Mouse (Mus musculus) CD4-positive helper T cell, adult 2 months (primary cell): ENCODE measurements around the gene Vmn1r14.
"Not testable (repeated sequence)": the region's sequence is repeated elsewhere in the genome, so short reads cannot be mapped to it uniquely, and the experiment has no call there.

Experiments used
- DNase-seq: peaks from one replicate; pipeline ENCODE4 v3.0.0-alpha.2; 2012; ENCODE audit warnings: low read depth, missing footprints, low spot score

Gene Vmn1r14

DNA sequence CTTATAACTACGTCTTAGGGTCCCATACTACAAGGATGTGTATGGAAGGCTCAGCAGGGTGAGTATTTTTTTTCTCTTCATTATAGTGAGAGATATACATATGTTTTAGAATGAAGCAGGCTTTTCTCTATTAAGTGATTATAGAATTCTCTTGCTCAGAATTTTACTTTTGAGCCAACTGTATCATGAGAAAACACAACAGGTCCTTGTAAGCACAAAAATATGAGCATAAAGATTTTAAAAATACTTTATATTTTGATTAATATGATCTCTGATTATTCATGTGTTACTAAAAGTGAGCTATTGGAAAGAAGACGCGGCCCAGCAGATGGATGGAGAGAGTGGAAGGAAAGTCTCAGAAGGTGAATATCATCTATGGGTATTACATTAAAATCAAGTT lies at the start of gene Vmn1r14:
TSS of gene Vmn1r14 (plus strand) at position 301 of the 400 bp plus-strand sequence.
- no peak for DNase-seq

DNA sequence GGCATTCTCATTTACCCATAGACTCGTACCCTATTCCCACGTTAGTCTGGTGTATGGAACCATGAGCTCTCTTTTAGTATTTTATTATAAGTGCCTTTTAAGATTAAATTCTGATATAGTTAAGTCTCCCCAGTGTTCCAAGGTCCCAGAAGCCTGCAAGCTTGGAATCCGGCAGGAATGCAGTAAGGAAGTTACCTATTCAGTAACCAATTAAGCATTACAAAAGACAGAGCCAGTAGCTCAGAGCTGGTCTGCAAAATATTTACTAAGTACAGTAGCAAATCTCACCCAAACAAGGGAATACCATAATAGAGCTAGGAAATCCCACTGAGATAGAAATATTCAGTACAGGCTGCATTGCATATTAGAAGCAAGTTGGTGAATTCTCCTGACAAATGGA lies 41.5 kb upstream of the Vmn1r14 start:
- DNase-seq = not testable (repeated sequence)

DNA sequence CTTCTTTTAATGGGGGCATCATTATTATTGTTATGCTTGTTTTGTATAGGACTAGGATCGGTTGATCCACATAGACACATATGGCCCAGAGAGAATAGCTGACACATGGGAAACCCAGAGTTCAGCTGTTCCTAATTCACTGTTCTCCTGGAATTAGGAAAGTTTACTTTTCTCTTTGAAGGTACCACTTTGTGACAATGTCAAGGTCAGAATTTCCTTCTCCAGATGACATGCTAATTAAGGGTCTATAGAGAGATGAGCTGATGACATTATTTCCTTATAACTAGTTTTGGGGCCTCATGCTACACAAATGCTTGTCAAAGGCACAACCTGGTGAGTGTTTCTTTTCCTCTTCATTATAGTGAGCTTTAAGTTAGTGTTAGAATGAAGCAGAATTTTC lies 28.5 kb upstream of the Vmn1r14 start, which contains the start of gene Vmn1r13:
TSS of gene Vmn1r13 (plus strand) at position 301 of the 400 bp plus-strand sequence.
- not testable (repeated sequence) for DNase-seq

DNA sequence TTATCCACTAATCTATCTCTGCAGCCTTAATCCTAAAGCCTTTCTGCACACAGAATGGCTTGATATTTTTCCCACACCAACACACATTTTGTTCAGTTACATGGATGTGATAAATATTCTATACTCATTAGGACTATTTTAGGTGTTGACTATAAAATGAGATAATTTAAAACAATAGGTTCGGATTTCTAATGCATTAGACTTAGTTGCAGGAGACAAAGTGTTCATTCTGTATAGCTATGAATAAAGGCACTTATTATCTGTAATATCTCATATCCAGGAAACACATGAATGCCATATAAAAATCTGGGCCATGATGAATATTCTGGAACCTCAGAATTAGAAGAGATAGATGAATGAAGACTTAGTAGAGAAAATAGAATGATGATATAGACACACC lies 26.2 kb downstream of the Vmn1r14 start, which contains the start of gene Vmn1r15:
TSS of gene Vmn1r15 (plus strand) at position 301 of the 400 bp plus-strand sequence.
- no peak for DNase-seq

DNA sequence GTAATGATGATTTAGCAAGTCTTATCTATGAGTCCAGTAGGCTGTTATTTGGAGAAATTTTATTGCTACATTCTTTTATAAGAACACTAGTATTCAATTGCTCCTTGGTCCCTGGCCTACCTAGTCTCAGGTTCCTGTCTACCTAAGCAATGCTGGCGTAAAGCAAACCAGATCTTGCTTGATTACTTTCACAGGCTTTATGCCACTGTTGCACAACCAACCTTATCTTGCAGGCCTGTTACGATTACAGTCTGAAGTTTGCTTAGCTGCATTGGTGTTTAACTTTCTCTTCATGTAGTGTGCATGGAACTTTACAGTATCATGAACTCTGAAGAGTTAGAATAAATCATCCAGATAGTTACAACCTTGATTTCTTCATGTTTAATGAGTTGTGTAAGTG lies 29.5 kb downstream of the Vmn1r14 start:
- no peak for DNase-seq

DNA sequence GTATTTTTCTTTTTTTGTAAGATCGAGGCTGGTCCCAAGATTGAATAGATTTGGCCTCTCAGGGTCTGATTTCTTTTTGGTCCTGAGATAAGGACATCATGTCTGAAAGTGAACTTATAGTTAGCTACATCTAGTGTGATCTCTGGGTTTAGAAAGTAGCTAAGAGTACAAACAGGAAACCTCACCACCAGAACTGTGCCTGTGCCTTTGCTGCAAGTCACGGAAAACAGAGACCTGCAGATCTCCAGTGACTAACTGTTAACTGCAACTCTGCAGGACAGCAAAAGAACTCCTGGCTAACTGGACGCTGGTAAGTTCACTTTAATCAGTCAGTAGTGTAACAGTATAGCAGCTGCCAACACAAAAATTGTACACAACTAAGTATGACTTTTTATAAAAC lies 40.4 kb downstream of the Vmn1r14 start:
- DNase-seq = no peak

DNA sequence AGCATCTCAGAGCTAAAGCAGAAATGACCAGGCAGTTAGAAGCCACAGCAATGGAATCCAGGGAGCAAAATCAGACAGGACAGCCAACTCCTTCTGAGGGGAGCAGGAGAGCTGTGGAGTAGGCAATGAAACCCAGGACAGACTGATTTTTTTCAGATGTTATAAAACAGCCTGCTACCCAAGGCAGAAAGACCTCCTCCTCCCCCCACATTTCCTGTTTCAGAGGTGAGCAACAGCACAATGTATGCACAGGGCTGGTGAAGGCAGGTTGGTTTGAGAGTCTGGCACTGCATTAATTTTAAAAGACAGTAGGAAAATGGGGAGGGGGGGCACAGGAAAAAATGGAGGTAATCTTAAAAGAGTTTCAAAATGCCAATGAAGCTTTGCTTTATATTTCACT lies 41.0 kb downstream of the Vmn1r14 start:
- peak; percentile 17 for DNase-seq

DNA sequence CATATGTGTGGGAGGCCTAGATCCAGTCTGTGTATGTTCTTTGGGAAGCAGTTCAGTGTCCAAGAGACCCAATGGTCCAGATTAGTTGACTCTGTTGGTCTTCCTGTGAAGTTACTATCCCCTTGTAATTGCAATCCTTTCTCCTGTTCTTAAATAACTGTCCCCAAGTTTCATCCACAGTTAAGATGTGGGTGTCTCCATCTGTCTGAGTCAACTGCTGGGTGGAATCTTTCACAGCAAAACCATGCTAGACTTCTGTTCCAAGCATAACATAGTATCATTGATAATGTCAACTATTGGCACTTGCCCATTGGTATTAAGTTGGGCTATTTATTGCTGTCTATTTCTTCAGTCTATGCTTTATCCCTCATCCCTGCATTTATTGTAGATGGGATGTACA lies 47.5 kb downstream of the Vmn1r14 start:
- no peak for DNase-seq
